Mouse (Mus musculus): ENCODE data around the gene Mrrf. TPM values are rescaled to one million over a fixed set of nuclear protein-coding genes. Genes with fewer than 3 reads are reported as not detected.
A peak's percentile ranks its signal among the peaks of the same experiment; 100 is the strongest.

The Mrrf gene
- polyA plus RNA-seq, 1 experiment from 2014 or later = 23.1 TPM

DNA sequence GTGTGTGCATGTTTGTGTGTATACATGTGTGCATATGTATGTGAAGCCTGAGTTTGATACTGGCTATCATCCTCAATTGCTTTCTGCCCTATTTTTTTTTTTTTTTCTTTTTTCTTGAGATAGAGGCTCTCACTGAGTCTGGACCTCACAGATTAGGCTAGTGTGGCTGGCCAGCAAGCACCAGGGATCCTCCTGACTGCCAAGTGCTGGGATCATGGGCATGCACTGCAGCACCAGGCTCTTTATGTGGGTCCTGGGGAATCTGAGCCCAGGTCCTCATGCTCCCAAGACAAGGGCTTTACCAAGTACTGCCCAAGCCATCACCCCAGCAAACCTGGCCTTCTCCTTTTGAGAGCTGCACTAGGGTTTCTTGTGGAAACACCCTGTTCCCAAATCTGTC lies 87.2 kb downstream of the Mrrf start:
- H3K27ac ChIP-seq = no peak overlapping the region
- no peaks in the 10 kb centered on the region for H3K4me1 ChIP-seq
- H3K27me3 ChIP-seq (replicated peaks) = no peaks in the 10 kb centered on the region
- H3K4me3 ChIP-seq = no peak overlapping the region
- H3K9ac ChIP-seq = no peak overlapping the region
- H3K4me2 ChIP-seq = no peak overlapping the region
- no peaks in the 10 kb centered on the region for H3K36me3 ChIP-seq (replicated peaks)
- no peak for ATAC-seq (replicated peaks)
- H3K9me3 ChIP-seq = no peaks in the 10 kb centered on the region

DNA sequence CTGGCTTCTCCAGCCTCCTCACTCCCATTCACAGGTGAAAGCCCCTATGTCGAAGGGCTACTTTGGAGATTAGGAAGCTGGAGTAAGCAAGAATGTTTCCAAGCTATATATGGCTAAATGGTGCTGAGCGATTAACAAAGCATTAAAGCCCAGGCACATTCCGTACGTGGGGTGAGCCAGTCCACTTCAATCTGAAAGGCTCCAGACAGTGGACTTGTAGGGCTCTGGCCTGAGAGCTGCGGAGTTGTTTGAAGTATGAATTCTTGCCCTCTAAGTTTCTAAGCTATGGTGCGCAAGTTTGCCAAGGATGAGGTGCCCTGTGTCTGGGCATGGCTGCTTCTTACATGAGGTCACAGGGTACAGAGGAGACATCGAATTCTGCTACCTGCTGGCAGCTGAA lies 88.0 kb downstream of the Mrrf start:
- WGBS = 88% methylated on average over 7 of the region's 7 CpGs
- Histone ChIP-seq H3K9me3 (no peaks in the 10 kb centered on the region), H3K4me1 (no peaks in the 10 kb centered on the region), H3K27ac (no peak overlapping the region), H3K27me3 (replicated peaks) (0 out of 2 replicates have a peak, but pooled peaks cover 1% of the 10 kb centered on the region), H3K36me3 (replicated peaks) (no peaks in the 10 kb centered on the region), H3K4me2 (no peak overlapping the region), H3K4me3 (no peak overlapping the region), H3K9ac (no peak overlapping the region)
- ATAC-seq (replicated peaks) = no peak

DNA sequence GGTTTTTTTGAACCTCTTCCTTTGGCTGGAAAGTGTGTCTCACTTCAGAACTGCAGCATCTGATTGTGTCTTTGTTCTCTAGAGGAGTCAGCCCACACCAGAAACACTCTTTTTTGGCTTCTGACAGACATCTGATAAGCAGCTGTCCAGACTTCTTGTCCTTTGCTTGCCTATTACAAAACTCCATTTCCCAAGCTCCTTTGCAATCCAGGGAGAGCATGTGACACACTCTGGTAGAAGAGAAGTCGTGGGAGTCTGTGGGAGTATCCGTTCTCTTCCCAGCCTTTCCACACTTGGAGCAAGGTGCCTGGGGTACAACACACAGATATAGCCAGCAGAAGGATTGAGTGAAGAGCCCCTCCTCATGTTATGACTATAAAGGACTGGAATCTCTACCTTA lies 88.4 kb downstream of the Mrrf start:
- no peak overlapping the region for H3K27ac ChIP-seq
- no peaks in the 10 kb centered on the region for H3K4me1 ChIP-seq
- ATAC-seq (replicated peaks) = no peak
- no peak overlapping the region for H3K9ac ChIP-seq
- WGBS = 27% methylated on average over 2 of the region's 2 CpGs
- 0 out of 2 replicates have a peak, but pooled peaks cover 3% of the 10 kb centered on the region for H3K27me3 ChIP-seq (replicated peaks)
- H3K4me2 ChIP-seq = no peak overlapping the region
- no peaks in the 10 kb centered on the region for H3K9me3 ChIP-seq
- no peak overlapping the region for H3K4me3 ChIP-seq
- H3K36me3 ChIP-seq (replicated peaks) = no peaks in the 10 kb centered on the region

DNA sequence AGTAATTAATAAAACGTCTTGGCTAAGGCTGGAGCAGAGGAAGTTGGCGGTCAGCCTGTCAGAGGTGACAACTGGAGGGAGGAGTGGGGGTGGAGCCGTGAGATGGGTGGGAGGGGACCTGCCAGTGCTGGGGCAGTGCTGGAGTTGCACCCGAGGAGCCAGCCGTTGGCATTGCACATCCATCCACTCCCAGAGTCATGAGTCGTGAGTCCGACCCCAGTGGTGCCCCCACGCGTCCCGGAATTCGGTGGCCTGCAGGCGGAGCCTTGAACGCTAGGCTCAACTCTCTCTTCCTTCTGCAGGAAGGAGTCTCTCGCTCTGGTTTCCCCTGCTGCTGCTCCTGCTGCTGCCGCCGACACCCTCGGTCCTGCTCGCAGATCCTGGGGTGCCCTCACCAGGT lies 94.2 kb downstream of the Mrrf start, which contains the start of gene Ptgs1:
Gene Ptgs1, plus strand, starts transcription at position 61 of the 400 bp plus-strand sequence.
- peak within 1 kb of the TSS; percentile 54 for H3K4me2 ChIP-seq
- peak; percentile 55; the same call in 1 of the 2 replicates for ATAC-seq (replicated peaks)
- H3K36me3 ChIP-seq (replicated peaks) = no peaks in the 10 kb centered on the region
- H3K9ac ChIP-seq = peak within 1 kb of the TSS; percentile 15; the same call in 1 of the 2 replicates
- H3K4me1 ChIP-seq = peaks cover 9% of the 10 kb centered on the region
- WGBS = 2% methylated on average over 18 of the region's 18 CpGs
- peaks cover 3% of the 10 kb centered on the region; the same call in 1 of the 2 replicates for H3K27me3 ChIP-seq (replicated peaks)
- peak within 1 kb of the TSS; percentile 26 for H3K4me3 ChIP-seq
- H3K27ac ChIP-seq = no peak within 1 kb of the TSS
- no peaks in the 10 kb centered on the region for H3K9me3 ChIP-seq

DNA sequence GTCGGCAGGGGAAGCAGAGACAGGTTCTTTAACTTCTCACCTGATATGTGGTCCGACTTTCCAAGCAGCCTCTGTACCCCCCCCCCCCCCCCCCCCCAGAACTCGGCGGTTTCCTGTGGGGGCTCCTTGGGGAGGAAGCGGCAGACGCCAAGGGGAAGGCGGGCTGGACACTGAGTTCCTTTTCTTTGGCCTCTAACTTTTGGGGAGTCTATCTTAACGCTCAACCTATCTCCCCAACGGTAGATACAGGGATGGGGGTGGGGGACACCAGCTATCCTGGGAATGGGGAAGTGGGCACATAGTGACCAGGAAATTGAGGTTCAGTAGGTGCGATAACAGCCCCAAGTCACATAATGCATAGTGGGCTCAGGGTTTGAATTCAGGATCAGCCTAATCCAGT lies 94.8 kb downstream of the Mrrf start:
- WGBS = 38% methylated on average over 10 of the region's 10 CpGs
- Histone ChIP-seq H3K27ac (no peak overlapping the region), H3K9ac (no peak overlapping the region), H3K4me1 (peaks cover 9% of the 10 kb centered on the region), H3K27me3 (replicated peaks) (peaks cover 3% of the 10 kb centered on the region; the same call in 1 of the 2 replicates), H3K4me3 (peak overlapping the region; percentile 26; the same call in 1 of the 2 replicates), H3K4me2 (peak overlapping the region; percentile 54), H3K36me3 (replicated peaks) (no peaks in the 10 kb centered on the region), H3K9me3 (no peaks in the 10 kb centered on the region)
- ATAC-seq (replicated peaks) = no peak

DNA sequence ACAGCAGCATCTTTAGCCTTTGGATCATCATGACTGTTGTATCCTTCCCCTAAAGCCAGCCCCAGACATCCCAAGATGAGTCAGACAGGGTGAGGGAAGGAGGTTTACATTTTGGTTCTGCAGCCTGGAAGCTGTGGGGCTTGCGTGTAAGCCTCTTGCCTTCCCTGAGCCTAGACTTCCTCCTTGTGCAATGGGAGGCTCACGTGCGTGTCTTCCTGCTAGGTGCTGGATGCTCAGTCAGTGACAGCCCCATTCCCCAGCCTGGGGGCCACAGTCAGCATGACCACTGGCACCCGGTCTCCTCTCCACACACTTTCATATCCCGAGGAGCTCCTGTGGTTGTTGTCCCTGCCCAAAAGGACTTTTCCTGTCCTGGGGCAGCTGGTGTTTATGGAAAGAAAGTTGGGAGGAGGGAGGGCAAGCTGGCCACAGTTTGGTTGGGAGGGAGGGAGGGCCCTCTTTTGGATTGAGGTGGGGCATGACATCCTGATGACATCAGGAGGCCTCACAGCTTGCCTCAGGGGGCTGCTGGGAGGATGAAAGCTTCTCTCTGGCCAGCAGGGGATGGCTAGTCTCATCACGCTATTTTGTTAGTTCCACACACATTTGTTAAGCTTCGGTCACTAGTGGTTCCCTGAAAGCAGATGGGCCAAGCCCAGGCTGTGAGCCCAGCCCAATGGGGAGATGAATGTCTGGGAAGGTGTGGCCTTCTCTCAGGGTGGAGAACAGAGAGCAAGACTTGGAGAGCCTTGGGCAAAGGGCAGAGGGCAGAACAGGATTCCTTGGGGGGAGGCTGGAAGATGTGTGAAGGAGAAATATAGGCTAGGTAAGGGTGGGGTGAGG lies 98.6 kb downstream of the Mrrf start:
- H3K9me3 ChIP-seq = no peaks in the 10 kb centered on the region
- H3K27ac ChIP-seq = no peak overlapping the region
- H3K4me2 ChIP-seq = no peak overlapping the region
- H3K4me3 ChIP-seq = no peak overlapping the region
- no peak overlapping the region for H3K9ac ChIP-seq
- ATAC-seq (replicated peaks) = no peak
- no peaks in the 10 kb centered on the region; the same call in 1 of the 2 replicates for H3K27me3 ChIP-seq (replicated peaks)
- WGBS = 64% methylated on average over 7 of the region's 7 CpGs
- peaks cover 9% of the 10 kb centered on the region for H3K4me1 ChIP-seq
- H3K36me3 ChIP-seq (replicated peaks) = no peaks in the 10 kb centered on the region

DNA sequence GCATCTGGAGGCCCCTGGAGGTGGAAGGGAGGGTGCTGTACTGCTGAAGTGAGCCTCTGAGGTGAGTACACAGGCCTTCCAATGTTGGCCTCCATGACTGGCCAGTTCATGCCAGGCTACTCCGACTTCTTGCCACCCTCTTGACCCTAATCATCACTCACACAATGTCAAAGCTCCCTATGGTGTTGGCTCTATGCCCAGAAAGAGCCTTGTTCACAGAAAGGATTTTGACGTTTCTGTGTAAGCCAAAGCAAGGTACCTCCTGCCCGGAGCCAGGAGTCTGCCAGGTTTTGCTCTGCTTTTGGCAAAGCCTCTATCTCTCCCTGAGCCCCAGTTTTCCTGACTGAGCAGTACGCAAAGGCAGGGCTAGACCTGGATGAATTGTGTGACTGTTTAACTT lies 99.7 kb downstream of the Mrrf start:
- H3K4me2 ChIP-seq = no peak overlapping the region
- no peak overlapping the region for H3K27ac ChIP-seq
- no peaks in the 10 kb centered on the region for H3K4me1 ChIP-seq
- H3K9me3 ChIP-seq = no peaks in the 10 kb centered on the region
- no peaks in the 10 kb centered on the region for H3K36me3 ChIP-seq (replicated peaks)
- WGBS = 39% methylated on average over 4 of the region's 4 CpGs
- no peaks in the 10 kb centered on the region; the same call in 1 of the 2 replicates for H3K27me3 ChIP-seq (replicated peaks)
- ATAC-seq (replicated peaks) = no peak
- no peak overlapping the region for H3K9ac ChIP-seq
- H3K4me3 ChIP-seq = no peak overlapping the region

DNA sequence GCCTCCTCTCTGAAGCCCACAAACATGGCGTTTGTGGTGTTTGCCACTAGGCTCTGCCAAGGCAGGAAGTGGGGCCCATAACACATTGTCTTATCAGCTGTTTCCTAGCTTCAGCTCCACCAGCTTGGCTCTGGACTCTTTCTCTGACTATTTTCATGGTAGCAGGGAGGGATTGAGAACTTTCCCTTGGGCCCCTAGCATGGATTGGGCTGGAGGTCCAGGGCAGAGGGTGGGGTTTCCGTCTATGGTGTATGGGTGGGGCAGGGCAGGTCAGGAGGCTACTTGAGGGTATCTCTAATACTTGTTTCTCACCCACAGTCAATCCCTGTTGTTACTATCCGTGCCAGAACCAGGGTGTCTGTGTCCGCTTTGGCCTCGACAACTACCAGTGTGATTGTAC lies 100.7 kb downstream of the Mrrf start:
- WGBS = 86% methylated on average over 5 of the region's 5 CpGs
- no peaks in the 10 kb centered on the region for H3K4me1 ChIP-seq
- no peak overlapping the region for H3K27ac ChIP-seq
- no peaks in the 10 kb centered on the region for H3K9me3 ChIP-seq
- H3K36me3 ChIP-seq (replicated peaks) = no peaks in the 10 kb centered on the region
- H3K27me3 ChIP-seq (replicated peaks) = no peaks in the 10 kb centered on the region
- H3K4me3 ChIP-seq = no peak overlapping the region
- no peak overlapping the region for H3K9ac ChIP-seq
- no peak overlapping the region for H3K4me2 ChIP-seq
- ATAC-seq (replicated peaks) = no peak

DNA sequence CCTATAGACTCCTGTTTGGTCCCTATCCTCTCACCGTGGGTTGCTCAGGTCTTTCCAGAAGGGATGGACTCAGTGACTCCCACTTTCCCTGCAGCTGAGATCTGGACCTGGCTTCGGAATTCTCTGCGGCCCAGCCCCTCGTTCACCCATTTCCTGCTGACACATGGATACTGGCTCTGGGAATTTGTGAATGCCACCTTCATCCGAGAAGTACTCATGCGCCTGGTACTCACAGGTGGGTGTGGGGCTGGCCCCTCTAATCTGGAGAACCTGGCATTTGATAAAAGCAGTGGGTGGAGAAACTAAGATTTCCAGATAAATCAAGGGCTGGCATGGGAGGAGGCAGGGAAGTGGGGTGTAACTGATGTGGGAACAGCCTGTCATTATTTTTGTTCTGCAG lies 101.4 kb downstream of the Mrrf start:
- Histone ChIP-seq H3K27ac (no peak overlapping the region), H3K9ac (no peak overlapping the region), H3K4me3 (no peak overlapping the region), H3K36me3 (replicated peaks) (no peaks in the 10 kb centered on the region), H3K4me2 (no peak overlapping the region), H3K27me3 (replicated peaks) (no peaks in the 10 kb centered on the region), H3K9me3 (no peaks in the 10 kb centered on the region), H3K4me1 (no peaks in the 10 kb centered on the region)
- ATAC-seq (replicated peaks) = no peak
- 94% methylated on average over 6 of the region's 6 CpGs for WGBS

DNA sequence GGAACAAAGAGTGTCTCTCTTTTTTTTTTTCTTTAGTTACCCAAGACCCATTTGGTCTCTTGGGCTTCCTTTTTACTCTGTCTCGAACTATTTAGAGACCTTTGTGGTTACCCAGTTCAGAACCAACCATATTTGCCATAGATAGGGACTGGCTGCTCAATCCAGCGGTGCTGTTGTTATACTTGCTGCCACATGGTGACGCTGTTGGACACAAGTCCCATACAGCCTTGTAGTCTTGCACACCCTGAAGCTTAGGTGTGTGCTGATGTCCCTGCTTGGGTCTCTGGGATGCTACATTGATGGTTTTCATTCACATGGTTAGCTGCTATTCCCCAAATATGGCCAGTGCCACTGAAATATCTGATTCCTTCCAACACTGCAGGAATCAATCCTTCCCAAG lies 102.3 kb downstream of the Mrrf start:
- Histone ChIP-seq H3K9ac (no peak overlapping the region), H3K4me1 (no peaks in the 10 kb centered on the region), H3K36me3 (replicated peaks) (no peaks in the 10 kb centered on the region), H3K4me3 (no peak overlapping the region), H3K27ac (no peak overlapping the region), H3K9me3 (no peaks in the 10 kb centered on the region), H3K4me2 (no peak overlapping the region), H3K27me3 (replicated peaks) (no peaks in the 10 kb centered on the region)
- no peak for ATAC-seq (replicated peaks)
- 70% methylated on average over 3 of the region's 3 CpGs for WGBS

DNA sequence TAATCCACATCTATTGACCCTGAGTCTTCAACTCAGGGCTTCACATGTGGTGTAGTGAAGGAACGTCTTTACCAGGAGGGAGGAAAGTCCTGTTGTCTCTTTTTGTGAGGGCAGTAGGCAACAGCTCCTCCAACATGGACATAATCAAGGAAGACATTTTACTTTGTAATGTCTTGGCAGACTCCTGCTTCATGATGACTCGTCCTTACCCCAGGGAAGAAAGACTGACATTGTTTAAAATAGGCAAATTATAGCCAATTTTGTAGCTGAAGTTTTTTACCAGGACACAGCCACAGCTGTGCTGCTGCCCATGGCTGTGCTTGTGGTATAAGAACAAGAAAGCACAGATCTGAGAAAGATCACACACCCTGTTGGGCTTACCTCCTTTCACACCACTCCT lies 102.8 kb downstream of the Mrrf start:
- 84% methylated on average over 2 of the region's 2 CpGs for WGBS
- Histone ChIP-seq H3K4me1 (no peaks in the 10 kb centered on the region), H3K9ac (no peak overlapping the region), H3K36me3 (replicated peaks) (no peaks in the 10 kb centered on the region), H3K27me3 (replicated peaks) (no peaks in the 10 kb centered on the region), H3K4me2 (no peak overlapping the region), H3K9me3 (no peaks in the 10 kb centered on the region), H3K27ac (no peak overlapping the region), H3K4me3 (no peak overlapping the region)
- ATAC-seq (replicated peaks) = no peak
